Mouse (Mus musculus) urinary bladder, postnatal 25 days (tissue): ENCODE results near the gene Ptbp1.

Experiments used
- DNase-seq: peaks from one replicate; pipeline ENCODE4 v3.0.0; 2022; ENCODE audit warnings: low spot score

Gene Ptbp1

DNA sequence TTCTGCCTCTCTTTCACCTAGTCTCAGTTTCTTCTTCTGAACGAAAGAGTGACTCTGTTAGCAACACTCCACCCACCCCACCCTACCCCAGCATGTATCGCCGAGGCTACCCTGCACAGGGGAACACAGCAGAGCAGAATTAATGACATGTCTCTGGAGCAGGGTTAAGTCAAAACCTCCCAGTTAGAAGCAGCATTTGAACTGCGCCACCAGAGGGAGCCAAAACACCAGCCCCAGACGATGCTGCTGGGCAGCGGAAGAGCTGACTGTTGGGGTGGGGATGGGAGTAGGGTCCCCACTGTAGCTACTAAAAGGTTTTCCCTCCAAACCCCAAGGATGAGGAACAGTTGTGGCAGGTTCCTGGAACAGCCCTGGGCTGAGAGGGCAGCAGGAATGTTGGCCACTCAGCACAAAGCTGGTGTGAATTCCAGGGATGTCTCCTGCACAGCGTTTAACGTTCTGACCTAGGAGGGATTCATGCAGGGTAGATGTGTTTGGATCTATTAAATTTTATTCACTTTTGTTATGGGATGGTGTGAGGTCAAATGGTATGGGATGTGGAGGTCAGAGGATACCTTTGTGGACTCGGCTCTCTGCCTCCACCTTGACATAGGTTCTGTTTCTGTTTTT, 19.3 kb upstream of the Ptbp1 start:
- peak; percentile 78 for DNase-seq

DNA sequence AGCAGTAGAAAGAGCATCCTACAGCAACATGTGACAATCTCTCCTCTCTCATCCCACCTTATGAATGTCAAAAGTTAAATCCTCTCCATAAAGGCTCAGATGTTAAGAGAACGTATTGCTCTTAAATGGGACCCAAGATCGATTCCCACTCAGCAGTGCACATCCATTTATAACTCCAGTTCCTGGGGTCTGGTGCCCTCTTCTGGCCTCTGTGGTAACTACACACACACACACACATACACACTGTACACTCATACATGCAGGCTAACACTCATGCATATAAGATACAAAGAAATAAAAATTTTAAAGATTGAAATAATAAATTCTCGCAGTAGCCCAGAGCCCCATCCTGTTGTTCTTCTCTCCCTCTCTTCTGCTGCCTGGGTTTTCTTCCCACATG, 17.3 kb upstream of the Ptbp1 start:
- DNase-seq, result no peak

DNA sequence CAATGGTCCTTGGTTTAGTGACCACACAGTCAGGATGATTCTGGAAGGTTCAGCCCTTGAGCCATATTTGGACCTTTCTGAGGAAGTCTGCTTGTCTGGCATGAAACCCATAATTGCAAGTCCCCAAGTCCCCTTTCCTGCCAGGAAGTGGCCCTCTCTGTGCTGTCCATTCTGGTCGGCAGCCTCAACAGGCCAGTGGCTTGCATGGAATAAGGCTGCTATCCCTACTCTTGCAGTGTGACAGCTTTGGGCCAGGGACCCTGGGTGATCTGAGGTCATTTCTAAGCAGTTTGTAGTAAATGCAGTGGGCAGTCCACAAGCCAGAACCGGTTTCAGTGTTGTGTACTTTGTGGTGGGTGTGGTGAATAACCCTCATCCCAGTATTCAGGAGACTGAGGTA, 16.1 kb upstream of the Ptbp1 start:
- no peak for DNase-seq

DNA sequence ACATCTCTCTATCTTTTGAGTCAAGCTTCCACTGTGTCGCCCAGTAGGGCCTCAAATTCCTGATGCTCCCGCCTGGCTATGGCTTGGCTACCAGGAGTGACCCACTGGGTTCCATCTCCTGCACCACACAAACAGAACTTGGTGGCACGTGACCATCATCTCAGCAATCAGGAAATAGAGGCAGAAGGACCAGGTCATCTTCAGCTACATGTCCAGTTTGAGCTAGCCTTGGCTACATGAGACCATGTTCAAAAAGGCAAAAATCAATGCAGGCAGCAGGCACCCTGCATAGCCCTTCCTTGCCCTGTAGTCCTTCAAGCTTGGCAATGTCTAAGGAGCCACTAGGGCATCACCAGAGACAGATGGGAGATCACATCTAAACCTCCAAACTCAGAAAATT, 14.1 kb upstream of the Ptbp1 start:
- no peak for DNase-seq

DNA sequence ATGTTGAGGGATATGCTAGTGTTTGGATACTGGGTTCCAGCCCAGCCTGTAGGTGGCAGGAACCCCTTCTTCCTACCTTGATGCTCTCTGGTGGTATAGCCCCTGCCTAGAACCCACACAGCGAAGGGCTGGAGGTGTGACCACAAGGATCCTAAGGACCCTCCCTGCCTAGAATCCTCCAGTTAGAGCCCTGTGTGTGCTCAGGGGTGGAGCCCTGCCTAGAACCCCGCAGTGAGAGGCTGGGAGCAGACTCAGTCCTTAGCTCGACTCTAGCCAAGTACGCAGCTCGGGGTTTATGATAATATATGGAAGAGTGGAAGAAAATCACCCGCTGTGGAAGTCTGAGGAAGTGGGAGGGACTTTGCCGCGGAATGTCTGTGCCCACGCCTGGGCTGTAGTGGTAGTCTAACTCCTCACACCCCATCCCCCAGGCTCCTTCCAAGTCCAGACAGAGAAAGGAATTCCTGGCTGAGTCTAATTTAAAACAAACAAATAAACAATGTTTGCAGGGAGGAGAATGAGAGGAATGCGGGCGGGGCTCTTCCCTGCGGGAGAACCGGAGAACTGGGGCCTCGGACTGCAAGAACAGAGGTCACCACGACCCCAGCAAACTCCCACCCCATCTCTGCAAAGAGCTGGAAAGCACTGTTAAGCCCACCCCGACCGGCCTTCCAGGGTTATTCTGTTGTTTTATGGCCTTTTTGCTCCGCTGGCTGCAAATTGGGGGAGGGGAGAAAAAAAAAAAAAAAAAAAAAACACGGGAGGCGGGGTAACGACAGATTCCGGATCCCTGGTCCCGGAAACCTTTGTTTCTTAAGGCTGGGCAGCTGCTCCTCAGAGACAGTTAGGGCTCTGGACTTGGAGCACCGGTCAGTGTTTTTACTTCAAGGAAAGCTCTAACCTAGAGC, 13.3 kb upstream of the Ptbp1 start:
- peak; percentile 54 for DNase-seq

DNA sequence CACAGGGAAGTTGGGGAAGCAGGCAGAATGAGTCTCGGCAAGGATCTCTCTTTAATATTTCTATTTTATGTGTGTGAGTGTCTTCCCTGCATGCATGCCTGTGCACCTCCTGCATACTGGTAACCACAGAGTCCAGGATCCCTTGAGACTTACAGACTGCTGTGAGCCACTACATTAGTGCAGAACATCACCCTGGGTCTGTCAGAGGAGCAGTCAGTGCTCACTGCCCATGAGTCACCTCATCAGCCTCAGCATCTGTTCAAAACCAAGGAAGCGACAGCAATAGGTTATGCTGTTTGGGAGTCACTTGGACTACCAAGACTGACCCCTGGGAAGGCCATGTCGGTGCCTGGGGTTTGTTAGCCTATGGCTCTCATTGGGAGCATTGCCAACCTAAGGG, 11.9 kb upstream of the Ptbp1 start:
- DNase-seq, result no peak

DNA sequence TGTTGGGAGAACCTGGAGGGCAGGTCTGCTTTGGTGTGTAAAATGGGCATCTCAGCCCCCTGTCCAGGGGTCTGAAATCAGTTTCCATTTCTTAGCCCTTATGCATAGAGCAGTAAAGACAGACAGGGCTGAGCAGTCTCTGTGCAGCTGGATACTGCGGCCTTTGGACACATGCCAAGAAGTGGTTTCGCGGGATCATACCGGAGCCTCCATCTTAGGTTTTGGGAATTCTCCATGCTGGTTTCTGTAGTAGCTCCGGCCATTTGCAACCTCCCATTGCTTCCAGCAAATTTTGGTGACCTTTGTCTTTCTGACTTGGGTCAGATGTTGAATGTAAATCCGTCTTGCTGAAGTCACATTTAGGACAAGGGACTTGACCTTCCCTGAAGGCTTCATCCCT, 10.8 kb upstream of the Ptbp1 start:
- DNase-seq, result no peak

DNA sequence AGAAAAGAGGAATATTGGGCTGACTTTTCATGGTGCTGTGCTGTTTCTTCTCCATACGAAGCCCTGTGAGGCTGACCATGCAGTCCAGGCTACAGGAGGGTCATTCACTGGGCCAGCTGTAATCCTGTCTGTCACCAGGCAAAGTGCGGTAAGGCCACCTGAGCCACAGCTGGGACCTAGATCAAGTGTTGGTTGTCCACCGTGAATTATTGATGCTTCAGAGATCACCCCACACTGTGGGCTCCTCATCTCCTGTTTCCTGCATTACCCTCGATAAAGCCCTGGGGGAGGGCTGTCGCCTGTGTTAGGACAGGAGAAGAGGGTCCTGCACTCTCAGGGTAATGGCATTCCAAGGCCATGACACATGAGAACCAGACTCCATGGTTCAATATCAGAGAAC, 7.7 kb upstream of the Ptbp1 start:
- no peak for DNase-seq

DNA sequence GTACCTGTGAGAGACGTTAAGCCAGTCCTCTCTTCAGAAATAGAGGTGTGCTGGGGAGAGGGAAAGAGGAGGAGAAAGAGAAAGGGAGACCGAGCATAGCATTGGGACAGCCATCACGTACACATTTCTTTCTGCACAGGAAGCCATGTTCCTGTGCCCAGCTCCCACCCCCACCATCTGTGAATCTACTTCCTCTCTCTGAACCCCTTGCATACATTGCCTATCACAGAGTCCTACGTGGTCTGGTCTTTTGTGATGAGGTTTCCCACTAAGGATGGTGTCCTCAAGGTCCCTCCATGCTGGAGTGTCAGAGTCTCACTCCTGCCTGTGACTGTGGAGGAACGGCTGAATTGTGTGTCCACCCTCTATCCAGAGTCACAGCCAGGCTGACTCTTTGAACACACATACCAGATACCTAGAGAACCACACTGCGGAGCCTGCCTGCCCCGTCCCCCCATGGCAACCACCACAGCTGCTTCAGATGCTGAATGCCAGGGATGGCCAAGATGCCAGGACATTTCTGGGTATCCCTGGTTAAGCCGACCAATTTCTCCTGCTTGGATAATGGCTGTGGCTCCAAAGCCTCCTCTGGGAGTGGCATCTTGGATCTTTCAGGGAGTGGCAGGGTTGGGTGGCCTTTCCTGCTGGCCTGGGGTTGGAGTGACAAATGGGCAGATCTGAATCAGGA, 4.1 kb upstream of the Ptbp1 start:
- no peak for DNase-seq

DNA sequence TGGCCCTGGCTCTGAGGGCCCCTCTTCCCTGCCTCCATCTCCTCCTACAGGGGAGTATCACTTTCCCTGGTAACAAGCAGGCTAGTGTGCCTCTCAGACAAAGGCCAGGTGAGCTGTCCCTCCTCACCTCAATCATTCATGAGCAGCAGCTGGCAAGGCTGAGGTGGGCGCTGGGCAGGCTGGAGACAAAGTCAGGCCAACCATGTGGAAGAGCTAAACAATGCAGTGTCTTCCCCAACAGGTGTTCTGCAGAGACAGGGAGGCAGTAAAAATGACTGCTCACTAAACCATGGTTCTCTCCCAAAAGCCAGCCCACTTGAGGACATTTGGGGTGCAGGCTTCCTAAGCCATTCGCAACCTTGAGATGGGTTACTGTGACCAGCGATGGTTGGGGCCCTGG, 2.6 kb upstream of the Ptbp1 start:
- no peak for DNase-seq

DNA sequence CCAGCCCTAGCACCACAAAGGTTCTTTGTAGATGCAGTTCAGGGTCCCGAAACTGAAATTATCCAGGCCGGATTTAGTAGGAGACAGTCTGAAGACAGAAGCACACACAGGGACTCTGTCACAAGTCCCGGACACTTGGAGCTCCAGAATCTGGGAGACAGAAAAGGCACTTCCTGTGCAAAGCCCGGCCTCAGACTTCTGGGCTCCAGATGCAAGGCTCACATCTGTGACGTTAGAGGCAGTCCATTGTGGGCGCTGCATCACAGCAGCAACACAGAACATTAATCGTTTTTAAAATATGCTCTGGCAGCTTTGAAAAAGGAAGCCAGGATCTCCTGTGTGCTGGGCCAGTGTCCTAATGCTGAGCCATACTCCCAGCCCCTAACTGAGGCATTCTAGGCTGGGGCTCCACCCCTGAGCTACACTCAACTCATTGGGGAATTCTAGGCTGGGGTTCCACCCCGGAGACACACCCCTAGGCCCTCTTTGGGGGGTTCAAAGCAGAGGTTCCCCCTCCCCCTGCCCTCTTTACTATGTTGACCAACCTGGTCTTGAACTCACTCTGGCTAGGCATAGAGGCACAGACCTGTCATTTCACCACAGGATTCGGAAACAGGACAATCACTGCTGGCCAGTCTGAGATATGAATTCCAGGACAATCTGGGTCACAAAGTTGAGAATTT, 2.0 kb upstream of the Ptbp1 start:
- DNase-seq, result no peak

DNA sequence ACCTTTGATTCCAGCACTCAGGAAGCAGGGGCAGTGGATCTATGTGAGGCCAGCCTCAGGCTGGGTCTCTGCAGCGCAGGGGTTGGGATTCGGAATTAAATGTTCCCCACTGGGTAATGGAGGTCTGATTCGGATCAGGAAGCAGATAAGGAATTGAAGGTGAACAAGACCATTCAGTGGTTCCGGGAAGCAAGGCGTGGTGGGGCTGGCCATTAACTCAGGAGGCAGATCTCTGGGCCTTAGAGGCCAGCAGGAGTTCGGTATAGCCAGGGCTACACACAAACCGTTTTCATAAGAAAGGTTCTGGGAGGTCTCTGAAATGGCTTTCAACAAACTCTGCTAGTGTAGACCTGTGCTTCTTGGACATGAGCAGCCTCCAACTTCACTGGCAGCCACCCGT, 1.4 kb upstream of the Ptbp1 start:
- DNase-seq, result no peak

DNA sequence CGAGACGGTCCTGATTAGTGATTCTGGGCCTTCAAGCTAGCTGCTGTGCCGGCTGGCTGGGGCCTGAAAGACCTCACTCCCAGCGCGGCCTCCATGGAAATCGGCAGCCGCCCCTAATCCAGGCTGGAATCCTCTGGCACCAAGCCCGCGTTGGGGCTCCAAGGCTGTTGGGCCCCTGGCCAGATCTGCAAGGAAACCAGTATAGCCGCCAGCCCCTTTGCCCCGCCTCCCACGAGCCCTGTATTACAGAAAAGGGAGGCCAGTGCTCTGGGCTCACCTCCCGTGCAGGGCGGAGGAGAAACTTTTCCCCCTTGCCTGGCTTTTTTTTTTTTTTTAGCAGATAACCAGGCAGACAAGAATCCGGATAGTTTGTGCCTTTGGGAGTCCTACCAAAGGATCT, 835 bp upstream of the Ptbp1 start:
- peak; percentile 96 for DNase-seq

DNA sequence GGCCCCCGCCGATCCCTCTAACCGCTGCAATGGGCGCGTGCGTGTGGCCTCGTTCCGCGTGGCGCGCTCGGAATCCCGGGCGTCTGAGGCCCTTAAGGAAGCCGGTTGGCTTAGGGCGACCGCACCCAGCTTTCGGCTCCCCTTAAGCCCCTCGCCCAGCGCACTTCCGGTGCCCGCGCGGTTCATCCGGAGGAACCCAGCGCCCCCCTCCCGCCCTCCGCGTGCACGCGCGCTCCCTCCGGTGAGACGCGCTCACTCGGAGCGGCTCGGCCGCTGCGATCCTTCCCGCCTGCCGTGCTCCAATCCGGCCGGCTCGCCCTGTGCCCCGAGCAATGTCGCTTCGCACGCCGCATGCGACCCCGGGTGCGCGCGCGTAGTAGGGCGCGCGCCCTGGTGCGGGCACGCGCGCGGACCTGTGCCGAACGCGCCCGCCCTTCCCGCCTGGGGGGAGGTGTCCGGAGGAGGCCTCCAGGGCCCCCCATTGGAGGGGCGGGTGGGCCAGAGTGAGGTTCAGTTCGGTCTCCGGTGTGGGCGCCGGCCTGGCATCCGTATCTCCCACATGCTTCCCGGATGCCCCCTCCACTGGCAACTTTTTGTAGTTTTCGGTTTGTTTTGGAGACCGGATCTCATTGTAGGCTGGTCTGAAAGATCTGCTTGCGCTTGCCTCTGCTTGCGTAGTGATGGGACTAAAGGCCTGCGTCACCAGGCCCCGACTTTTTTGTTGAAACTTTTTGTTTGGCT, 744 bp downstream of the Ptbp1 start:
- DNase-seq, result peak; percentile 57

DNA sequence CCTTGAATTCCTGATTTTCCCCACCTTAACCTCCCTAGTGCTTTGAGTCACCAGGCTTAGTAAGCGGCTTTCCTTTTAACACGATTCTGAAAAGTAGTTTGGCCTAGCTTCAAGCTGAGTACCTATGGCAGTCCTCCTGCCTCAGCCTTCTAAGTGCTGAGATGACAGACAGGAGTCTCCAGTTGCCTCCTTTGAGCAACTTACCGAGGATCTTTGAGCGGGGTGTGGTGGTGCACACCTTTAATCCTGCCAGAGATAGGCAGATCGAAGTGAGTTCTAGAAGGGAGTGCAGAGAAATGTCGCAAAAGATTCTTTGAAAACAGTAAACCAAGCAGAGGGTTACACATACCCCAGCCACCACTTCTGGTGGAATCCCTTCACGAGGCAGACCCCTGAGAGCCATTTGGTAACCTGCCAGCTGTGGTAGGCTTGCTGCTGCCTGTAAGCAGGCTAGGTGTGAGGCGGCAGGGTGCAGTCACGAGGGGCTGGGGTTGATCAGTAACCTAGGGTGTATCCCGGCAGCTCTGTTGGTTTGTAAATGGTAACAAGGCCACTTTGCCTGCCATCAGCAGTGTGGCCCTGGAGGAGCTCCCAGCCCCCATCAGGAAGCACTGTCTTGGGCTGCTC, 1.4 kb downstream of the Ptbp1 start:
- DNase-seq, result no peak

DNA sequence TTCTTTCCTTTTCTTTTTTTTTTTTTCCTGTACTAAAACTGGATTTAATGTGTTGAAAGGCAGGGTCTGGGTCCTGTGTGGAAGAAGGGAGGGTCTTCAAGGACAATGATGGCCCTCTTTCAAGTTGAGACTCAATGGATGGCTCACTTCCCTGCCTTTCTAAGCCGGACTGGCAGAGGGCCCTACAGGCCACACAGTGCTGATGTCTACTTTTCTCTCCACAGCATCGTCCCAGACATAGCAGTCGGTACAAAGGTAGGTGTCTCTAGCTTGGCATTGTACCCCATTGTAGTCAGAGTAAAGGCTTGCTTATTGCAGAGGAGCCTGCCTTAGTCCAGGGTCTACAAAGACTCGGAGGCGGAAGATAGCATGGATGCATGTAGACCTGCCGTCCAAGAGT, 2.1 kb downstream of the Ptbp1 start:
- DNase-seq, result no peak

DNA sequence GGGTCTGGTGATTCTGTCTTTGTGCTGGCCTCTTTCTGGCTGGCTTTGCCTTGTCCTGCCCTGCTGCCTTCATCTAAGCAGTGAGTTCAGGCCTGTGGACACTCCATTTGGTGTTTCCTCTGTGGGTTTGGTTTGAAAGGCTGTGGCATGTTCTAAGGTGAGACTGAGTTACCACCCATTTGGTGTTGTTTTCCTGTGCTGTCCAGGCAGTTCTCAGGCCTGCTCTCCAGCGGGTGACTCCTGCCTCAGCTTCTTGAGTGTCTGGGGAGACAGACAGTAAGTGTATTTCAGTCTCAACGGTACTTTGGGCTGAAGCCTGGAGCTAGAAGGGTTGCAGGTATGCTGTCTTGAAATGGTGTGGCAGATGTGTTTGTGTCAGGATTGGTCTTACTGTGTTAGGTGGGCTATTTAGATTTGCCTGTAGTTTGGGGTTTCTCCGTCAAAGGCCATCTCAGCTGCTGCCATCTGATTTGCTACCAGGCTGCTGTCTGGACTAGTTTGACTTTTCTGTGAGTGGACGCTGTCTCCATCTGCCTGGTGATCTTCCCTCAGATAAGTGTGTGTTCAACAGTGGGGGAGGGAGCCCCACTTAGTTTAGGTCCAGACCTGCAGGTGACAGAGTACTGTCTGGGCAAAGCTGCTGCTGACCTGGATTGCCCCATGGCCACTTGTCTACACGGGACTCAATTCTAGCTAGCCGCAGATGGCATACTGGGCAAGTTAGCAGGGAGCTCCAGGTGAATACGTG, 2.7 kb downstream of the Ptbp1 start:
- no peak for DNase-seq

DNA sequence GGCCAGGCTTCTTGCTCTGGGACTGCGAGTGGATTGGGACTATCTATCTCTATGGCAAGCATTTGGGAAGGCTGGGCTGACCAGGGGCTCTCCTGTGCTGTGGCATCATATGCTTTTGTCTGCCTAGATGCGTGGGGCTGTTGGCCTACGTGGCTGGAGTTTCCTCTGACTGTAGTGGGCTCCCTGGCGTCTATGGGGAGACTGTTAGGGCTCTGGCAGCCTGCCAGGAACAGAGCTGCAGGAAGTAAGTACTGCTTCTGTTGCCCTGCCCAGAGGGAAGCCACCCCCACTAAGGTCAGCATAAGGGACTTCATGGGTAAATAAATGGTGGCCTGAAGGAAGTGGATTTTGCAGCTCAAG, 3.2 kb downstream of the Ptbp1 start:
- peak; percentile 47 for DNase-seq

DNA sequence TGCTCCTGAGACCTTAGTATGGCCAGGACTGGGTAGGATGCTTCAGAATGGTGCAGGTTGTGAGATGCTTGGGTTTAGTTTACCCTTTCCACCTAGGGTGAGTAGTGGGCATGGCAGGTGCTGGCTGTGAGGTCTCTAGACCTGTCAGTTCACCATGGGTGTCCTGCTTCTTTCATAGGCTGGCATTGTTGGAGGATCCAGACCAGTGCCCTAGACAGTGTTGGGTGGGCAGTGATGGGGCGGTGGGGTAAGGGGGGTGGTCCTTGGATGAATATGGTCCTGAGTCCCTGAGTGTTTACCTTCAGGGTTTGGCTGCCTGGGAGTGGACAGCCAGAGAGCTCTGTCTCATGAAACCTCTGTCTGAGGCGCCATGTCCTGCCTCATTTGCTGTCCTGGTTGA, 3.7 kb downstream of the Ptbp1 start:
- DNase-seq, result no peak

DNA sequence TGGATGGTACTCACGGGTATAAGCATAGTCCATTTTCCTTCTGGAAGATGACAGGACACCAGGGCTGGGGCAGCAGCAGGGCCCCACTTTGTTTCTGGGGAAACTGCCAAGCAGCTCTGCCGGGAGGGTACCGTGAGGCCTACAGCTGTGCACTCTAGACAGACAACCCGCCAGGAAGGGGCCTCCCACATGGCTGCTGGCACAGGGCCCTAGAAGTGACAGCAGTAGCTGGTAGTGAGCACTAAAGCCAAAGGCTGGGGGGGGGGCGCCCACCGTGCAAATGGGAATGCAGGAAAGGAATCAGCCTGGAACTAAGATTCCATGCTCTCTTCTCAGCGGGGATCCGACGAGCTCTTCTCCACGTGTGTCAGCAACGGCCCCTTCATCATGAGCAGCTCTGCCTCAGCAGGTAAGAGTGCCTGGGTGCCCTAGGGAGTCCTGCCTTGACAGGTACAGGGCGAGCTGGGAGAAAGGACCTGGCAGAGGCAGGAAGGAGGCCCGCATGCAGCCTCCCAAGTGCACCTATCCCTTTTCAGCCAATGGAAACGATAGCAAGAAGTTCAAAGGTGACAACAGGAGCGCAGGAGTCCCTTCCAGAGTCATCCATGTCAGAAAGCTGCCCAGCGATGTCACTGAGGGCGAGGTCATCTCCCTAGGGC, 4.3 kb downstream of the Ptbp1 start:
- no peak for DNase-seq
